Mouse (Mus musculus) neural tube, embryonic 11.5 days (tissue): ENCODE data around the gene Fam163b. TPM values are rescaled to one million over a fixed set of nuclear protein-coding genes. Genes with fewer than 3 reads are reported as not detected.

Experiments
- ATAC-seq: fragments of 200-750 bp; cut with Nextera tagmentation; 2 replicates; pipeline ENCODE4 v1.8.0; 2017; ENCODE audit warnings: moderate number of reproducible peaks, mild to moderate bottlenecking, moderate TSS enrichment, moderate library complexity; ENCODE audit not compliant: insufficient read depth, low FRiP score, low TSS enrichment
- DNase-seq: peaks from one replicate; pipeline ENCODE4 v3.0.0-alpha.2; 2015; ENCODE audit warnings: low spot score
- H3K27ac ChIP-seq: fragments of 300-500 bp; sonication (generic); 2 replicates; pipeline ENCODE4 v1.5.1; 2014; ENCODE audit warnings: low read depth, mild to moderate bottlenecking, low read length
- H3K27me3 ChIP-seq: fragments of 300-500 bp; sonication (generic); 2 replicates; pipeline ENCODE4 v1.6.1; 2014; ENCODE audit warnings: mild to moderate bottlenecking, low read length, mixed read lengths; ENCODE audit not compliant: control insufficient read depth, insufficient read depth
- H3K36me3 ChIP-seq: fragments of 300-500 bp; sonication (generic); 2 replicates; pipeline ENCODE4 v1.6.1; 2014; ENCODE audit warnings: mild to moderate bottlenecking, low read length, moderate library complexity, mixed read lengths; ENCODE audit not compliant: control insufficient read depth, insufficient read depth
- H3K4me1 ChIP-seq: fragments of 300-500 bp; sonication (generic); 2 replicates; pipeline ENCODE4 v1.6.1; 2014; ENCODE audit warnings: low read length, mixed read lengths; ENCODE audit not compliant: control insufficient read depth, insufficient read depth
- H3K4me2 ChIP-seq: fragments of 300-500 bp; sonication (generic); 2 replicates; pipeline ENCODE4 v1.6.1; 2014; ENCODE audit warnings: low read depth, mild to moderate bottlenecking, moderate library complexity
- H3K4me3 ChIP-seq: fragments of 300-500 bp; sonication (generic); 2 replicates; pipeline ENCODE4 v1.5.1; 2014; ENCODE audit warnings: low read depth, low read length
- H3K9ac ChIP-seq: fragments of 300-500 bp; sonication (generic); 2 replicates; pipeline ENCODE4 v1.6.1; 2014; ENCODE audit warnings: mild to moderate bottlenecking, low read length
- H3K9me3 ChIP-seq: fragments of 300-500 bp; sonication (generic); 2 replicates; pipeline ENCODE4 v1.6.1; 2016; ENCODE audit warnings: low read length; ENCODE audit not compliant: control insufficient read depth
- WGBS: fragments of 180-500 bp; shearing (Covaris S2); extraction: QIAGEN DNeasy Blood & Tissue Kit; methylation state at CpG from one replicate; pipeline ENCODE4 v1.1.7; 2014; 5-methylcytosine and 5-hydroxymethylcytosine counted together
- polyA plus RNA-seq: library from polyadenylated mRNA; unstranded; fragments of >200 nt; fragmentation: Nextera tagmentation; extraction: Ambion mirVana; gene quantifications from 2 replicates; pipeline ENCODE4 v1.2.1, GENCODE M21; 2014

Fam163b gene
- polyA plus RNA-seq, 1 experiment from 2014 or later = 0.37 TPM

- H3K9ac ChIP-seq = no peak overlapping the region
- H3K27ac ChIP-seq = no peak overlapping the region
- no peaks in the 10 kb centered on the region for H3K9me3 ChIP-seq
- ATAC-seq = no peak
- no peak overlapping the region for H3K4me3 ChIP-seq
- H3K4me2 ChIP-seq = no peak overlapping the region
- no peaks in the 10 kb centered on the region for H3K36me3 ChIP-seq
- H3K27me3 ChIP-seq = no peaks in the 10 kb centered on the region
- WGBS = 39% methylated on average over 3 of the region's 3 CpGs
- DNase-seq = no peak
- no peaks in the 10 kb centered on the region for H3K4me1 ChIP-seq
These were observed 35.5 kb downstream of the Fam163b start for GRCm38 (mm10) chr2:27106816-27107215.

GRCm38 (mm10) chr2:27103554-27103953 is 38.7 kb downstream of the Fam163b start:
- H3K4me2 ChIP-seq = no peak overlapping the region
- H3K4me3 ChIP-seq = no peak overlapping the region
- no peaks in the 10 kb centered on the region for H3K36me3 ChIP-seq
- no peak overlapping the region for H3K27ac ChIP-seq
- DNase-seq (no peak), ATAC-seq (no peak)
- no peaks in the 10 kb centered on the region for H3K27me3 ChIP-seq
- H3K4me1 ChIP-seq = no peaks in the 10 kb centered on the region
- H3K9ac ChIP-seq = no peak overlapping the region
- 67% methylated on average over 7 of the region's 7 CpGs for WGBS
- no peaks in the 10 kb centered on the region for H3K9me3 ChIP-seq

- Histone ChIP-seq H3K27ac (no peak overlapping the region), H3K27me3 (no peaks in the 10 kb centered on the region), H3K4me1 (0 out of 2 replicates have a peak, but pooled peaks cover 3% of the 10 kb centered on the region), H3K9me3 (no peaks in the 10 kb centered on the region), H3K9ac (no peak overlapping the region), H3K4me2 (no peak overlapping the region), H3K4me3 (no peak overlapping the region), H3K36me3 (no peaks in the 10 kb centered on the region)
- 25% methylated on average over 6 of the region's 6 CpGs for WGBS
- DNase-seq (peak; percentile 53), ATAC-seq (no peak)
These were observed 44.5 kb downstream of the Fam163b start for GRCm38 (mm10) chr2:27097776-27098175.

GRCm38 (mm10) chr2:27097241-27097656 is 45.0 kb downstream of the Fam163b start:
- H3K4me3 ChIP-seq = no peak overlapping the region
- peak overlapping the region; percentile 4; the same call in 1 of the 2 replicates for H3K9ac ChIP-seq
- no peak overlapping the region for H3K27ac ChIP-seq
- no peaks in the 10 kb centered on the region for H3K36me3 ChIP-seq
- 0 out of 2 replicates have a peak, but pooled peaks cover 3% of the 10 kb centered on the region for H3K4me1 ChIP-seq
- no peak overlapping the region for H3K4me2 ChIP-seq
- H3K9me3 ChIP-seq = no peaks in the 10 kb centered on the region
- no peaks in the 10 kb centered on the region for H3K27me3 ChIP-seq
- WGBS = 58% methylated on average over 6 of the region's 6 CpGs
- ATAC-seq (no peak), DNase-seq (no peak)

- no peak overlapping the region for H3K27ac ChIP-seq
- 68% methylated on average over 13 of the region's 13 CpGs for WGBS
- no peaks in the 10 kb centered on the region for H3K27me3 ChIP-seq
- no peak for ATAC-seq
- no peaks in the 10 kb centered on the region for H3K9me3 ChIP-seq
- no peak overlapping the region for H3K4me2 ChIP-seq
- no peaks in the 10 kb centered on the region for H3K36me3 ChIP-seq
- 0 out of 2 replicates have a peak, but pooled peaks cover 3% of the 10 kb centered on the region for H3K4me1 ChIP-seq
- no peak for DNase-seq
- H3K9ac ChIP-seq = no peak overlapping the region
- no peak overlapping the region for H3K4me3 ChIP-seq
These were observed 45.8 kb downstream of the Fam163b start for GRCm38 (mm10) chr2:27096341-27096981.

GRCm38 (mm10) chr2:27095178-27095577 is 47.1 kb downstream of the Fam163b start:
- ATAC-seq (no peak), DNase-seq (no peak)
- WGBS = 92% methylated on average over 7 of the region's 7 CpGs
- no peaks in the 10 kb centered on the region for H3K36me3 ChIP-seq
- H3K27ac ChIP-seq = no peak overlapping the region
- H3K27me3 ChIP-seq = no peaks in the 10 kb centered on the region
- H3K9me3 ChIP-seq = no peaks in the 10 kb centered on the region
- H3K4me1 ChIP-seq = 0 out of 2 replicates have a peak, but pooled peaks cover 3% of the 10 kb centered on the region
- H3K9ac ChIP-seq = no peak overlapping the region
- H3K4me3 ChIP-seq = no peak overlapping the region
- no peak overlapping the region for H3K4me2 ChIP-seq

- Histone ChIP-seq H3K4me2 (no peak overlapping the region), H3K4me3 (no peak overlapping the region), H3K4me1 (no peaks in the 10 kb centered on the region; the same call in 1 of the 2 replicates), H3K9ac (no peak overlapping the region), H3K36me3 (no peaks in the 10 kb centered on the region), H3K27me3 (no peaks in the 10 kb centered on the region), H3K9me3 (no peaks in the 10 kb centered on the region), H3K27ac (no peak overlapping the region)
- 65% methylated on average over 1 of the region's 1 CpGs for whole genome bisulfite sequencing
- DNase-seq = no peak
- ATAC-seq = no peak
These were observed 53.1 kb downstream of the Fam163b start for GRCm38 (mm10) chr2:27089238-27089637.

- ATAC-seq = no peak
- Histone ChIP-seq H3K27me3 (no peaks in the 10 kb centered on the region), H3K9me3 (no peaks in the 10 kb centered on the region), H3K4me3 (no peak overlapping the region), H3K27ac (no peak overlapping the region), H3K4me1 (no peaks in the 10 kb centered on the region; the same call in 1 of the 2 replicates), H3K9ac (no peak overlapping the region), H3K4me2 (no peak overlapping the region), H3K36me3 (no peaks in the 10 kb centered on the region)
- DNase-seq = no peak
- 71% methylated on average over 5 of the region's 5 CpGs for WGBS
These were observed 53.6 kb downstream of the Fam163b start for GRCm38 (mm10) chr2:27088700-27089099.

GRCm38 (mm10) chr2:27088071-27088644 is 54.1 kb downstream of the Fam163b start:
- no peaks in the 10 kb centered on the region; the same call in 1 of the 2 replicates for H3K4me1 ChIP-seq
- no peak overlapping the region for H3K9ac ChIP-seq

More at GRCm38 (mm10) chr2:27088071-27088644, 54.1 kb downstream of the Fam163b start:
- no peak overlapping the region for H3K27ac ChIP-seq
- ATAC-seq = no peak
- H3K4me3 ChIP-seq = no peak overlapping the region
- H3K9me3 ChIP-seq = no peaks in the 10 kb centered on the region
- 83% methylated on average over 18 of the region's 18 CpGs for WGBS
- no peaks in the 10 kb centered on the region for H3K27me3 ChIP-seq
- no peak for DNase-seq
- H3K36me3 ChIP-seq = no peaks in the 10 kb centered on the region
- H3K4me2 ChIP-seq = no peak overlapping the region
